Mouse (Mus musculus) spleen, adult 12 weeks (tissue): ENCODE results near the gene Tenm4.

ENCODE experiments used
- DNase-seq: peaks from one replicate; pipeline ENCODE4 v3.0.0; 2022; ENCODE audit warnings: low spot score

Tenm4 gene

DNA sequence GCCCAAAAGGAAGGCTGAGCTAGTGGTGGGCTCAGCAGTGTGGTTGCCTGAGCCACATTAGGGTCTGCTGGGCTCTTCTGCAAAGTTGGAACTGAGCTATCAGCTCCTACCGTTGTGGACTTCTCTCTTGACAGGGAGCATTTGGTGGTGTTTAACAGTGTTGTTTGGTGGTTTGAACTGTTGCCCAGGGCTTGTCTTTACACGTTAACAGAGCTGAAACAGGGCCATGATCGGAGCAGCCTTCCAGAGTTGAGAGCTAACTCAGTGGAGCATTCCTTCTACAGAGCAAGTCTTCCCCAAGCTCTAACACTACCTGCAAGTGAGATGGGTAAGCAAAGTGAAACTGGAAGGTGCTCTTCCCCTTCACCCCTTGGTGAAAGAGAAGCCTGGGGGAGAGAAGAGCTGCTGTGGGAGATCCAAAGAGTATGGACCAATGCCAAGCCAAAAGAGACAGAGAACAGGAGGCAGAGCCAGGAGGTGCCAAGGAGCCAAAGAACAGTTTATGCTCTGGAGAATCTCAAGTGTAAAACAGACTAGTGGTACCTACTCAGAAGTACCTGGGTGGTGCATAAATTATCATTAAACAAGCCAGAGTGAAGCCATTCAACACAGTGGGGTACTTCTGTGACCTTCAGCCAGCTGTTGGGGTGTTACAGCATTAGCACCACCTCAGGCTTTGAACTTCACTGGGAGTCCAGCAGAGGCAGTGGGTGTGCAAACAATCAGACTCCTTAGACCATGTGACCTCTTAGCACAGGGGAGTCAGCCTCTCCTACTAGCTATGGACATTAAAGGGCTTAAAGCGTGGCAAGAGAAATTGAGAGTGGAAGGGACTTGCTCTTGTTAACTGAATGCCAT is 71.5 kb downstream of the Tenm4 start:
- no peak for DNase-seq

DNA sequence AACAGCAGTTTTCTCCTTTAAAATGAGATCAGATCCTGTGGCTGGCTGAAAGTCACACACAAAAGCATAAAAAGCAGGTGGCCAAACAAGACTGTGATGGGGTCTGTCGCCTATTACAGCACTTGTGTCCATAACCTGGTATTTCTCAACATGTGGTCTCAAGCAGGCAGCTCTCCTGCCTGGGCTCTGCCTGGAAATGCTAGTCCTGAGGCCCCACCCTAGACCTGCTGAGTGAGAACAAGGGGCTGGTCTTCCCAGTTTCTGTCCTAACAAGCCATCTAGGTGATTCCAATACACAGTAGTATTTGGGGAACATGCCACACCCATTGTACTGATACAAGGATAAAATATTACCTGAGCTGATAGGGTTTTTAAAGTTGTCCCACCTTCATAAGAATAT is 73.8 kb downstream of the Tenm4 start:
- DNase-seq: no peak

DNA sequence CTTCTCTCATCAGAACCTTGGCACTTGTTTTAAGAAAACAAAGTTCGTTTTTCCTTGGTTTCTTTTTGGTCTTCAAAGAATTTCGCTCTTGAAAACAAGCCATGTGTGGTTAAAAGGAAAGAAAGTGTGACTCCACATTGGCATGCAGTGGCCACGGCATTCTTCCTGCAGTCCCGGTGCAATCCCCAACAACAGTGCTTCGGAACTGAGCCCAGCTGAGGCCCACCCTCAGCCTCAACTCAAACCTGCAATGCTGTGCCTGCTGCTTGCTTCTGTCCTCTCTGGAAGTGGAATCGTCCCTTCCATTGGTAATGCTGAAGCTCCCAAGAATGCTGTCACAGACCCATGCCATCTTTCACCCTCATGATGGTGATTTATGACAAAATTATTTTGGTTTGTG is 88.6 kb downstream of the Tenm4 start:
- DNase-seq: no peak

DNA sequence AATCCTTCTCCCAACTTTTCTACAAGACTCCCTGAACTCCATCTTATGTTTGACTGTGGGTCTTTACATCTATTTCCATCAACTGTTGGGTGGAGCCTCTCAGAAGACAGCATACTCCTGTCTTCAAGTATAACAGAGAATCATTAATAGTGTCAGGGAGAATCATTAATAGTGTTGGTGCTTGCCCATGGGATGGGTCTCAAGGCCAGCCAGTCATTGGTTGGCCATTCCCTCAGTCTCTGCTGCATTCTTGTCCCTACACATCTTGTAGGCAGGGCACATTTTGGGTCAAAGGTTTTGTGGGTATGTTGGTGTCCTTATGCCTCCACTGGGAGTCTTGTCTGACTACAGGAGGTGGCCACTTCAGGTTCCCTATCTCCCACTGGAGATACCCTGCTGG is 91.1 kb downstream of the Tenm4 start:
- DNase-seq: no peak

DNA sequence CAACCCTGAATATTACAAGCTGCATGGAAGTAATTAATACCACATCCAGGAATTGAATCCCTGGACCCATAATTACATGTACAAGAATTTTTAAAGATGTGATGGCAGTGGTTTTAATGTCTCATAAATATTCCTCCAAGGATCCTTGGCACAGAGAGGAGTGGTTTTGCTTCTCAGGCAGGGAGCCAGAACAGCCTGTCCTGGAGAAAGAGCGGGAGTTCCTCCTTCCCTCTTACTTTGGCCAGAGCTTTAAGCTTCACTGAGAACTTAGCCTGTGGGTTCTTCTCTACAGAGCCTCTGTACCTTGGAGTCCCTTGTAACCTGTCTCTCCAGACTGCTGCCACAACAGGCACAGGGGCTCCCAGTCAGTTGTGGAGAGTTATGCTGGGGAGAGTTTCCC is 94.9 kb downstream of the Tenm4 start:
- no peak for DNase-seq

DNA sequence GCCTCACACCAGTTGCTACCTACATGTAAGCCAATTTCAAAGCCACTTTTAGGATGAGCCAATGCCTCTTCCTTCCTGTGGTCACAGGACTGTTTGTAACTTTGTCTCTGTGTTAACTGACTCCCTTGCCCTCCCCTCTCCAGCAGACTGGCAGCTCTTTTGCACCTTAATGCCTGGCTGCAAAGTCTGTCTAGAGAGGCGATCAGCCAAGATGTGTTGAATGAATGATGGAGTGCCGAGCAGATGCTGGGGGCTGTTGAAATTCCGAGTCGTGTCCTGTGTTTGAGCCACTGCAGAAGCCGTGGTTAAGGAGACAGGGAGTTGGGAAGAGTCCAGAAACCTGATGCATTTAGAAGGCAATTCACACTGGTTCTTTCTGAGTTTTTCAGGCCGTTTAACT is 96.2 kb downstream of the Tenm4 start:
- no peak for DNase-seq

DNA sequence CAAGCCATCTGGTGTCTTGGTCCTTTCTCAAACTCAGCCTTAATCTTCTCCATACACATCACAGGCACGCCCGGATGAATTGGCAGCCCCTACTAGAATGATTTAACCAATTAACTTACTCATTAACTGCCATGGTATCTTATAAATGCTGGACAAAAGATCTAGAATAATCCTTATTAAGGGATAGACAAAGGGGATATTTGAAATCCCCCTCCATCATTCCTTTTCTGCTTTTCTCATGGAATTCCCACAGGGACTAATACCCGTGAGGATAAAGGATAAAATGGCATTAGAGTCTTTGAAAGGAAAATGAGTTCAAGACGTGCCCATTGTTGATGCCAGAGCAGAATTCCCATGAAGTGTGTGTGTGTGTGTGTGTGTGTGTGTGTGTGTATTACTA is 99.6 kb downstream of the Tenm4 start:
- DNase-seq: no peak

DNA sequence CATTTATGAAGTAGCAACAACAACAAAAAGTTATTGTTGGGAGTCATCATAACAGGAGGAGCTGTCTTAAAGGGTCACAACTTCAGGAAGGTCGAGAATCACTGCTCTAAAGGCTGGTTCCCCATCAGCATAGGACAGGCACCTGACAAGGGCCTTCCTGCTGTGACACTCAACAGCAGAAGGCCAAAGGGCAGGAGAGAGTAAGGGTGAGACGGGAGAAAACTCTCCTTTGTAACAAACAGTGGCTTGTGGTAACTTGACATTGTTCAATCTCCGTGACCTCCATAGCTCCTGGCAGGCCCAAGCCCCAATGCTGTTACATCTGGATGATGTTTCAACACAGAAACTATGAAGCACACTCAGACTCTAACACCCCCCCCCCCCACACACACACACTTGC is 101.0 kb downstream of the Tenm4 start:
- no peak for DNase-seq

DNA sequence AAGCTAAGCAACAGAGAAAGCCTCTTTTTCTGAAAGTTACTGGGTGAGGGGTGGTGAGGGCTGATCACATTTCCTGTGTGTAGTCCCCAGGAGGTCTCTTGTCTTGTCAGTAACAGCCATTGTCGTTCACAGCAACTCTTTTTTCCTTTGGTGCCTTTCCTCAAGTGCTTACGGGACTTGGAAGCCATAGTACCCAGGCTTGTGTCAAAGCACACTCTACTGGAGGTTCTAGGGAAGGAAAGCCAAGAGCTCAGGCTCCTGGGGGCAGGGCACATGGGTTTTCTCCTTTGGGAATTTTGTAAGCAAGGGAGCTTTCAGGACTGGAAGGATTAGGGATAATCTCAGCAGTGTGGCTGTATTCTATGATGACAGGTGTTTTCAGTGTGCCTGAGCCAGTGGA is 103.4 kb downstream of the Tenm4 start:
- DNase-seq: no peak

DNA sequence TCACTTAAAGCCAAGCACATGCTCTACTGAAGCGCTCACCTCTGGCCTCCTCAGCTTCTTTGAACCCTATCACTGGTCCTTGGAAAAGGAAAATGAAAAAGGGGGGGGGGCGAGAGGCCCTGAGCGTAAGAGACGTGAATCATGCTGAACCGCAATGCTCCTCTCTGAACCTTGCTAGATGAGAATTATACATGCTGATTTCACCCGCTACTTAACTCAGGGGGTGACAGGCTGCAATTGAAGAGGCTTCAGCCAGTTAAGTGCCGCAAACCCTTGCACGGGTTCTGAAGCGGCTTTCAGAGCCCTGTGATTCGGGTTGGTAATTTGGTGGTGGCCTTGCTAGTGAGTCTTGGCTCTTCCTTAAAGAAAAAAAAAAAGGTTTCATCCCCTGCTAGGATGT is 106.5 kb downstream of the Tenm4 start:
- DNase-seq: no peak

DNA sequence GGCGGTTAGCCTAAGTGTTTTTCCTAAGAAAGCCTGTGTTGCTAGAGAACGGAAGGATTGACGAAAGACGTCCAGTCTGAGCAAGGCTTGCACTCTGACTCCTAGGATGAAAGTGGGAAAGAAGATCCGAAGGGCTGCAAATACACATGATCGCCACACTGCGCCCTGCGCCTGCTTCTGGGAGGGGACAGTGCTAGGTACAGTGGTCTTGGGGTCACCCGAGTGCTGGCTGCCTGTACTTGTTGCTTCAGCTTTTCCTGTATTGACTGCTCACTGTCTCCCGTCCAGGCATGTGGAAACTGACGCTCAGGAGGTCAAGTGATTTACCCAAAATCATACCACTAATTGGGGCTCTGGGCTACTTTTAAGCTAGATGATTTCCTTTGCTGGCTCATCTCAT is 107.3 kb downstream of the Tenm4 start:
- DNase-seq: no peak

DNA sequence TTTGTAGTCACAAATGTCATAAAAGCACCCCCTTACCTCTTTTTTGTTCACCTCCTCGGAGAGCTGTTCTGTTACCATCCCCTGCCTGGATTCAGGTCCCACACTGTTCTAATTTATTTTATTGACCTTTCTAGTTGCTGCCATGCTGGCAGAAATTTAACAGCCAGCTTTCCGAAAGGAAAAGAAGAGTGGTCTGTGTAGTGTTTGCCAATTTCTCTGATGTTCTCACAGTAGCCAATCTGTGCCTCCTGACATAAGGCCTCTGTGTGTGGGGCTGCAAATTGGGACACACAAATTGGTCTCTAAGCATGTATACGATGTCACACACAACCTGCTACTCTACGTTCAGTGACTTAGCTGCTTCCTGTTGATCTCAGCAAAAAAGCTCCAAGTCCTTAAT is 109.7 kb downstream of the Tenm4 start:
- no peak for DNase-seq

DNA sequence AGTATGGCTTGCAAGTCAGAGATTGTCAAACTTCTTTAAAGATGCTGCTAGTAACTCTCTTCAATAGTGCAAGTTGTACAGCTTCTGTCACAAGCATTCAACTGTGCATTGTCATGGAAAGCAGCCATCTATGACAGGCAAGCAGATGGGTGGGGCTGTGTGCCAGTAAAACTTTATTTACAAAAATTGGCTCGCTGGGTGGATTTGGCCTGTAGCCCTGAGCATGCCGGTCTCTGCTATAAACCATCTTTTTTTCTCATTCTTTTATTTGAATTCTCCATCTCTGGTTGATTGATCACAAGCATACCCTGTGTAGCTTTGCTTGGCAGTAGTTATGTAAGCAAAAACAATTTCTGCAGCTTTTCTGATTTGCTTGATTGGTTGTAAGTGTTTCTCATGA is 119.5 kb downstream of the Tenm4 start:
- no peak for DNase-seq

DNA sequence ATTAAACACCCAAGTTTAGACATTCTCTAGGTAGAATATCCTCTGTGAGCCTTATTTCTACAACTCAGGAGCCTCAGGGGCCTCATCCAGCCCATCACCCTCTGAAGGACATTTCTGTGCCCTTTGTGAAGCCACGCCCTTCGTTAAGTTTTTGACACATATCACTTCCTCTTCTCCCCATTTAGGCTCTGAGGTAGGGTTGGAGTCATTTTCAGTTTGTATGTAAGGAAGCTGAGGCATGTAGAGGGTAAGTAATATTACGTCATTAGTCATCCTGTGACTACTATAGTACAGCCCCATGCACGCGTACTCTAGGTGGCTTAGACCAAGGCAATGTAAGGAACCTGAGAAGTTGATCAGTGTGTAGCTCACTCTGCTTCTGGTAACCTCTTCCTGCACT is 124.9 kb downstream of the Tenm4 start:
- DNase-seq: no peak

DNA sequence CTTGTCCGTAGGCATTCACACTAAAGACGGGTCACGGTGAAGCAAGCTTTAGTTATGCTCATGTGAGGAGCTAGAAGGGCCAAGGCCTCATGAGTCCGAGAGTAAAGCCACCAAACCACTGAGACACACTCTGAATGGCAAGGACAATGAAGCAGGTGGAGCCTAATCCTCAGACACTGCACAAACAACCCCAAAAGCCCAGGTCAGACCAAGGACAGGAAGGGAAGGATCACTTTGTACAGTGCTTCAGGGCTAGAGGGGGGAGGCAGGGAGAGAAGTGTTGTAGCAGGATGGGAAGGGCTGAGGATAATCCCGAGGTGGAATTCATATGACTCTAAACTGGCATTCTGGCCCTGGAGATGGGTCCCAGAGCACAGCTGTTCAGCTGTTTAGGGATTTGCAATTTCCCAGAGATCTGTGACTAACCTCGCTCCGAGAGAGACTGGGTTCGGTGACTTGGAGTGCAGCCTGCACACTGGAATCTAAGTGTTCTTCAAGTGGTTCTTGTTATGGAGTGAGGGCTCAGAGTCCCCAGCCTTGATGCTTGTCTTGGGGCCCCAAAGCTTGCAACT is 129.9 kb downstream of the Tenm4 start:
- DNase-seq: no peak

DNA sequence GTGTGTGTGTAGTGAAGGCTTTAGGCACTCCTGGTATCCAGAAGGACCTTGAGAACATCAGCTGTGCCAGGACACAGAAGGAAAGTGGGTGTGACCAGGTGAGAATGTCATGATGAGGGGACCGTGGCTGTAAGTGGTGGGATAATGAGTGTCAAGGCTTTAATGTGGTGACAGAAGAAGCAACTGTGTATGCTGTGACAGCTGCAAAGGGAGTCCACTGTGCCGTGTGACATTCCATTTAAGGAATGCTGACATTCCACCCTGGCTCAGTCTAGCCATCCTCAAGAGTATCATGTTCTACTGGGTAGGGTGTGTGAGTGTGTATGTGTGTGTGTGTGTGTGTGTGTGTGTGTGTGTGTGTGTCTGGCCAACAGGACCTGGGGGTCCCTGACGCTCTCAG is 130.8 kb downstream of the Tenm4 start:
- no peak for DNase-seq

DNA sequence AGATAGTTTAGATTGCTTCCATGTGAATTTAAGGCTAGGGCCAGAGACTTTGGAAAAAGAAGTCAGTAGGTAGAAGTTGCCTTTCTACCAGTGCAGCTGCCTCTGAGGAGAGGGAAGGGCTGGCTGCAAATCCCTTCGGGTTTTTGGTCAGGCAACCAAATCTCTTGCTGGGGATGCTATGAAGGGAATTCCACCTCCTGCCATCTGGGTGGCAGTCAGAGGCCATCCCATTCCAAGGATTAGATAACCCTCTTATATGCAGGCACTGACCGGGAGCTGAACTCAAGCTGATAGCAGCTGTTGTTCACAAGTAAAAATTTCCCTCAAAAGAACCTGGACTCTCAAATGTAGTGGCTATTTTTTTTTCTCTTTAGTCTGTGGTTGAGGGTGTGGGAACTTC is 132.9 kb downstream of the Tenm4 start:
- DNase-seq: no peak

DNA sequence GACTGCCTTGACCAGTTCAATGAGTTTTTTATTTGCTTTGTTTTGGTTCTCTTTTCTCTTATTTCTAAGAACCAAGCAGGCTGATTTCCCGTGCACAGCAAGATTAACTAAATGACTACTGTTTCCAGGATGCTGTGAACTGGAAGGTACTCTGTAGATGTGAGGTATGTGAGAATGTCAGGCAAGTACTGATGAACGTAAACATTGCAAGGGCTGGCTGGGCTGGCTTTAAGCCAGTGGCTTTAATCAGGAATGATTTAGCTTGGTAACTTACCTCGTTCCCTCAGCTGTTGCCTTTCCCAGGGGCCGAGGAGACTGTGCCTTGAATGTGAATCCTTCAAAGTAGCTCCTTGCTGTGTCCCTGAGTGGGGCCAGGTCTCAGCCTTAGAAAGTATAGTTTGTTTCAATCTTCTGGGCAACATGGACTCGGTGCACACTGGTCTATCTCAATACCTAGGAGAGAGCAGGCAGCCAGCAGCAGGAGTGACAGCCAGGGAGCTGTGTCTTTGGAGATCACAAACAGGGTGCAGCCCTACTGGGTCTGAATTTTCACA is 134.4 kb downstream of the Tenm4 start:
- DNase-seq: no peak

DNA sequence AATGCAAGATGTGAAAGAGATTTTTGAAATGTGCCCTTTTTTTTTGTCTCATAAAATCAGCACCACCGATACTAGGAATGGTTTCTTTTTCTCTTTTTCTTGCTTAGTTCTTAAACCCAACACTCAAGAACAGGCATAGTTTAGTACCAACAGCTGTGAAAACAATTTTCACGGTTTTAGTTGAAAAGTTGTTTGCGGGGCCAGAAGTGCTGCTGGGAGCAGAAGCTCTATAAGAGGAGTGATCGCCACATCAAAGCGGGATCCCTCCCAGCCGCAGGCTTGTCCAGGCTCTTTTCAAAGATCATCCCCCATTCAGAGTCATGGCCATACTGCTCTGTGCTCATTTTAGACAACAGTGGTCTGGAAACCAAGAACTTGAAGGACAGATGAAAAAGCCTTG is 137.1 kb downstream of the Tenm4 start:
- DNase-seq: no peak

DNA sequence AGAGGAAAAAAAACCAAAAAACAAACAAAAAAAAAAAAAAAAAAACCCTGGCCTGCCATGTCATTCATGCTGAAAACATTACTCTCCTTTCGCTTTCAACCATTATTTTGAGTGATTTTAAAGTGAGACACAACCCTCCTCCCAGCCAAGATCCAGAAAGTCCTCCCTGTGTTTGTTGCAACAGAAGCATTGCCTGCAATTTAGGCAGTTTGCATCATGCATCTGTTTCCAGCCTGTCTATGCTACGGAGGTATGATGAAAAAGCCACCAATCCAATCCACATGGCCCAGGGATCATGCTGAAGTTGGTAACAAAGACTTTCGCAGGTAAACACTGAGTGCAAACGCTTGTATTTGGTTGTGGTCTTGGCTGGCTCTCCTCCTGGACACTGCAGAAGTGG is 158.3 kb downstream of the Tenm4 start:
- DNase-seq: no peak

DNA sequence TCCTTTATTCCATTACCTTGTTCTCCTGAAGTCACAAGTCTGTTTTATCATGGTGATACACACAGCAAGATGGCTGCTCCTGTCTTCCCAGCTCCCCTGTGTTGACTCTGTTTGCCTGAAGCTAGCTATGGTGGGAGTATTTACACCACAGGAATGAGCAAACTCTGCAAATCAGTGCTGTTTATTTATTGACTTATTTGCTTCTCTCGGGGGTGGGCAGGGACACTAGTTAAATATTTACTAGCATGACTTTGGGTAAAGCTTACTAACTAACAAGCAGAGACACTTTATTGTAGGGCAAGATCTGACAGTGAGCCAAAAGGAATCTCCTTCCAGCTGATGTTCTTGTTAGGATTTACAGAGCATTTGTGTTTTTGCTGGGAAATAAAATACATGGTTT is 160.1 kb downstream of the Tenm4 start:
- no peak for DNase-seq

DNA sequence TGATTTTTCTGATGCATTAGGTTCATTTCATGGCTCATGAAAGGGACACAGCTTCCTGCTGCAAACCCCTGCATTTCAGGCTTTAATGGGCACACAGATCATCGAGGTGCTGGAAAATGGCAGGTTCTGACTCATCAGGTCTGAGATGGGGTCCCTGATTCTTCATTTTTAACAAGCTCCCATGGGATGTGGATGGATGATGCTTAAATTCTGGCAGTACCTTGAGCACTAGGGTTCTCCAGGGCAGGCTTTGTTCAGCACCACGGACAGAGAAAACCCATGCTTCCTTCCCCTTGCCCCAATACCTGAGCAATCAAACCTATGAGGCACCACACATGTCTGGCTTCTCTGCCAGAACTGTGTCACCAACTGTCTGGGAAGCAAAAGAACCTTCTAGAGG is 163.3 kb downstream of the Tenm4 start:
- DNase-seq: no peak

DNA sequence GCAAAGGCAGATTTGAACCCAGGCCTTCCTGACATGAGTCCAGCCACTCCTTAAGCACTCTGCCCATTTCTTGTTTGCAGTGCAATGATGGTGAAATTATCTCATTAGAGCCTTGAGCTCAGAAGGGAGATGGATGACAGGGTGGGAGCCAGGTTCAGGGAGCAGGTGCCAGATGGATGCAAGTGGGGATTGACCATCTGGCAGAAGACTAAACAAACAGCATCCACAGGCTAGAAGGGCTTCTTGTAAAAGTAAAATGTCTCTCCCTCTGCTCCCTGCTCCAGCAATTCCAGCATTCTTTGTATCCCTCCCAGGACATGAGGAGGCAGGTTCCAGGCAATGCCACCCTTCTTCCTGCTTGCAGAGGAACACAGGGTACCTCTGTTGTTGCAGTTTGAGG is 165.3 kb downstream of the Tenm4 start:
- no peak for DNase-seq

DNA sequence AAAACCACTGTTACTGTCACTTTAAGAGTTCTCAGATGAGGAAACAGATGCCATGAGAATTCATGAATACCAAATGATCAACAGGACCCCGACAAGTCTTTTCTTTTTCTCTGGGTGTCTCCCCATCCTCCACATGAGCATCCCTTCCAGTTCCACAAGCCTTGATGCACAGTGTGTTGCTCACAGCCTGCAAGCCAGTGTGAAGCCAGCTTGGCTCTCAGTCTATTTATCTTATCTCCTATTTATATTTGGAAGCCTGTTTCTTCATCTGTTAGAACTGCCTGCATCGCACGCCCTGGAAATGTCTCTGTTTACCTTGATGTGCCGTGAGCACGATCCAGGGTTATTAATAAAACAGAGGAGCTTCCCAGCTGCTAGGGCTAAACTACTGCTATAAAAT is 169.8 kb downstream of the Tenm4 start:
- DNase-seq: no peak
